Mouse (Mus musculus) intestine, embryonic 16.5 days (tissue): ENCODE results near the gene Syt10. TPM values are rescaled to one million over a fixed set of nuclear protein-coding genes. Genes with fewer than 3 reads are reported as not detected.
A peak's percentile ranks its signal among the peaks of the same experiment; 100 is the strongest.
"Not testable (repeated sequence)": the region's sequence is repeated elsewhere in the genome, so short reads cannot be mapped to it uniquely, and the experiment has no call there.

Experiments used
- ATAC-seq: fragments of 200-750 bp; cut with Nextera tagmentation; 2 replicates; pipeline ENCODE4 v1.8.0; 2017; ENCODE audit warnings: moderate TSS enrichment, moderate library complexity
- H3K27ac ChIP-seq: fragments of 300-500 bp; sonication (generic); 2 replicates; pipeline ENCODE4 v1.5.1; 2014; ENCODE audit warnings: mild to moderate bottlenecking, low read length
- H3K27me3 ChIP-seq: fragments of 300-500 bp; sonication (generic); replicated peaks from 2 replicates; pipeline ENCODE4 v1.6.1; 2014; ENCODE audit warnings: low read length, control low read depth, mixed read lengths; ENCODE audit not compliant: control insufficient read depth, insufficient read depth
- H3K36me3 ChIP-seq: fragments of 300-500 bp; sonication (generic); 2 replicates; pipeline ENCODE4 v1.6.1; 2014; ENCODE audit warnings: low read length, control low read depth; ENCODE audit not compliant: control insufficient read depth, insufficient read depth
- H3K4me1 ChIP-seq: fragments of 300-500 bp; sonication (generic); 2 replicates; pipeline ENCODE4 v1.6.1; 2014; ENCODE audit warnings: low read length, control low read depth, mixed read lengths; ENCODE audit not compliant: control insufficient read depth, insufficient read depth
- H3K4me2 ChIP-seq: fragments of 300-500 bp; sonication (generic); 2 replicates; pipeline ENCODE4 v1.6.1; 2014; ENCODE audit warnings: low read depth, low read length, control low read depth
- H3K4me3 ChIP-seq: fragments of 300-500 bp; sonication (generic); 2 replicates; pipeline ENCODE4 v1.5.1; 2014; ENCODE audit warnings: mild to moderate bottlenecking, low read length
- H3K9ac ChIP-seq: fragments of 300-500 bp; sonication (generic); 2 replicates; pipeline ENCODE4 v1.6.1; 2014; ENCODE audit warnings: low read depth, low read length
- H3K9me3 ChIP-seq: fragments of 300-500 bp; sonication (generic); 2 replicates; pipeline ENCODE4 v1.6.1; 2016; ENCODE audit warnings: low read length, control low read depth; ENCODE audit not compliant: control insufficient read depth
- WGBS: fragments of 180-500 bp; shearing (Covaris S2); extraction: QIAGEN DNeasy Blood & Tissue Kit; methylation state at CpG from one replicate; pipeline ENCODE4 v1.1.7; 2014; 5-methylcytosine and 5-hydroxymethylcytosine counted together
- polyA plus RNA-seq: library from polyadenylated mRNA; unstranded; fragments of >200 nt; fragmentation: Nextera tagmentation; extraction: Ambion mirVana; gene quantifications from 2 replicates; pipeline ENCODE4 v1.2.1, GENCODE M21; 2015

Gene Syt10
- polyA plus RNA-seq, result 0.15 and 0.23 TPM in 2 replicates

GRCm38 (mm10) chr15:89841364-89842017 is at the start of gene Syt10:
TSS of gene Syt10 (minus strand) at chr15:89841860.
- Histone ChIP-seq H3K9ac (peak within 1 kb of the TSS; percentile 38; the same call in 1 of the 2 replicates), H3K4me3 (peak within 1 kb of the TSS; percentile 52), H3K36me3 (no peaks in the 10 kb centered on the region), H3K27me3 (peaks cover 29% of the 10 kb centered on the region), H3K27ac (no peak within 1 kb of the TSS), H3K9me3 (no peaks in the 10 kb centered on the region), H3K4me1 (peaks cover 7% of the 10 kb centered on the region), H3K4me2 (peak within 1 kb of the TSS; percentile 79)
- ATAC-seq, result 0 out of 2 replicates have a peak, but pooled peaks have one; percentile 55
- under 1% methylated on average over 51 of the region's 53 CpGs for WGBS

GRCm38 (mm10) chr15:89883799-89884198 is 42.1 kb upstream of the Syt10 start:
- H3K27ac ChIP-seq, result no peak overlapping the region
- no peak overlapping the region for H3K4me2 ChIP-seq
- H3K27me3 ChIP-seq, result no peaks in the 10 kb centered on the region
- no peaks in the 10 kb centered on the region for H3K4me1 ChIP-seq
- no peak overlapping the region for H3K4me3 ChIP-seq
- no peak overlapping the region for H3K9ac ChIP-seq
- ATAC-seq, result no peak
- H3K9me3 ChIP-seq, result no peaks in the 10 kb centered on the region
- no peaks in the 10 kb centered on the region for H3K36me3 ChIP-seq
- whole genome bisulfite sequencing, result 93% methylated on average over 2 of the region's 2 CpGs

GRCm38 (mm10) chr15:89878981-89879380 is 37.3 kb upstream of the Syt10 start:
- H3K27ac ChIP-seq, result no peak overlapping the region
- ATAC-seq, result no peak
- no peaks in the 10 kb centered on the region for H3K4me1 ChIP-seq
- H3K4me3 ChIP-seq, result no peak overlapping the region
- no peak overlapping the region for H3K9ac ChIP-seq
- no peaks in the 10 kb centered on the region for H3K36me3 ChIP-seq
- 83% methylated on average over 2 of the region's 2 CpGs for WGBS
- no peak overlapping the region for H3K4me2 ChIP-seq
- H3K27me3 ChIP-seq, result no peaks in the 10 kb centered on the region
- H3K9me3 ChIP-seq, result no peaks in the 10 kb centered on the region

- WGBS, result 47% methylated on average over 10 of the region's 10 CpGs
- no peaks in the 10 kb centered on the region for H3K36me3 ChIP-seq
- no peak overlapping the region for H3K4me3 ChIP-seq
- H3K9me3 ChIP-seq, result no peaks in the 10 kb centered on the region
- H3K4me1 ChIP-seq, result no peaks in the 10 kb centered on the region
- H3K4me2 ChIP-seq, result no peak overlapping the region
- no peak for ATAC-seq
- no peaks in the 10 kb centered on the region for H3K27me3 ChIP-seq
- no peak overlapping the region for H3K9ac ChIP-seq
- no peak overlapping the region for H3K27ac ChIP-seq
Observed at GRCm38 (mm10) chr15:89816098-89816497, 25.6 kb downstream of the Syt10 start.

GRCm38 (mm10) chr15:89804478-89804877 is 37.2 kb downstream of the Syt10 start:
- H3K27ac ChIP-seq, result no peak overlapping the region
- H3K4me2 ChIP-seq, result no peak overlapping the region
- no peaks in the 10 kb centered on the region for H3K4me1 ChIP-seq
- H3K9ac ChIP-seq, result no peak overlapping the region
- H3K9me3 ChIP-seq, result no peaks in the 10 kb centered on the region
- no peaks in the 10 kb centered on the region for H3K27me3 ChIP-seq
- ATAC-seq, result no peak
- WGBS, result 91% methylated on average over 3 of the region's 3 CpGs
- no peaks in the 10 kb centered on the region for H3K36me3 ChIP-seq
- no peak overlapping the region for H3K4me3 ChIP-seq

DNA sequence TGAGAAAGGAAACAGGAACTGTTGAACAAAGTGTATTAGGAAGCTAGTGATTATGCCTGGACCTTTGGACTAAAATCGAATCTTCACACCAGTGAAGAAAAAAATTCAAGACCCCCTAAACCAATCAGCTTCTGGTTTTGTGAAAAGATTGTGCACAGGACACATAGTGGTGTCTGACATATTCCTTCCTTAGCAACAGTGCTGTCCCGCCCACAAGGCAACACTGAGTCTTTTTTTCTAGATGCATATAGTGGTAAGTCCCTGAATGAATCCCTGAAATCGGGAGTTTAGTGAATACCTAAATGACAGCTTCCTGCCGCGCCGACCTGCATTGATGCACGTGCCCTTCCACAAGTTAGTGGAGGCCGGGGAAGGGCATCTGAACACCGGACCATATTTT is 61.7 kb downstream of the Syt10 start:
- Histone ChIP-seq H3K4me2 (no peak overlapping the region), H3K9me3 (no peaks in the 10 kb centered on the region), H3K9ac (no peak overlapping the region), H3K36me3 (no peaks in the 10 kb centered on the region), H3K4me1 (no peaks in the 10 kb centered on the region), H3K27me3 (no peaks in the 10 kb centered on the region), H3K27ac (no peak overlapping the region), H3K4me3 (no peak overlapping the region)
- WGBS, result 73% methylated on average over 9 of the region's 9 CpGs
- ATAC-seq, result no peak

GRCm38 (mm10) chr15:89766016-89766415 is 75.6 kb downstream of the Syt10 start:
- not testable (repeated sequence) for H3K4me3 ChIP-seq, H3K27me3 ChIP-seq, H3K36me3 ChIP-seq, H3K9me3 ChIP-seq, ATAC-seq, H3K27ac ChIP-seq, H3K4me2 ChIP-seq, H3K4me1 ChIP-seq, H3K9ac ChIP-seq
- 84% methylated on average over 10 of the region's 13 CpGs for WGBS

DNA sequence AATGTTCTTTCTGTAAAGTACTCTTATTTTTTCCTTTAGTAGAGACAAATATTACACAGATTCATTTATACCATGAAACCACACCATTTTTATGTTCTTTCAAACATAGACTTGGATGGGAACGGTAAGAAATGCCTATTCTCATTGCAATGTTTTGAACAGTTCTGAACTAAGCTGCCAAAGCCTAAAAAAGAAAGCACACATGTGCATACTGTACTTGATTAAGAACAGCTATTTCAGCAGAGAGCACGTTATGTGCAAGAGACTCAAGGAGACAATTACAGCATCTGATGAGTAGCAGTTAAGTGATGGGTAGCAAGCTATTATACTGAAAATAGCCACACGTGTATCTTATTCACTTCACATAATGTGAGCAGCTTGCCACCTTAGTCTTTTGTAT is 108.0 kb downstream of the Syt10 start:
- no peaks in the 10 kb centered on the region for H3K4me1 ChIP-seq
- no peak overlapping the region for H3K4me3 ChIP-seq
- no peaks in the 10 kb centered on the region for H3K9me3 ChIP-seq
- H3K36me3 ChIP-seq, result no peaks in the 10 kb centered on the region
- no peak for ATAC-seq
- H3K4me2 ChIP-seq, result no peak overlapping the region
- no peaks in the 10 kb centered on the region for H3K27me3 ChIP-seq
- H3K27ac ChIP-seq, result no peak overlapping the region
- WGBS, result 74% methylated on average over 3 of the region's 3 CpGs
- no peak overlapping the region for H3K9ac ChIP-seq
